Mouse (Mus musculus) intestine, embryonic 16.5 days (tissue): ENCODE results near the gene Ptprh. TPM values are rescaled to one million over a fixed set of nuclear protein-coding genes. Genes with fewer than 3 reads are reported as not detected.

Source experiments
- ATAC-seq: fragments of 200-750 bp; cut with Nextera tagmentation; 2 replicates; pipeline ENCODE4 v1.8.0; 2017; ENCODE audit warnings: moderate TSS enrichment, moderate library complexity
- H3K27ac ChIP-seq: fragments of 300-500 bp; sonication (generic); 2 replicates; pipeline ENCODE4 v1.5.1; 2014; ENCODE audit warnings: mild to moderate bottlenecking, low read length
- H3K27me3 ChIP-seq: fragments of 300-500 bp; sonication (generic); replicated peaks from 2 replicates; pipeline ENCODE4 v1.6.1; 2014; ENCODE audit warnings: low read length, control low read depth, mixed read lengths; ENCODE audit not compliant: control insufficient read depth, insufficient read depth
- H3K36me3 ChIP-seq: fragments of 300-500 bp; sonication (generic); 2 replicates; pipeline ENCODE4 v1.6.1; 2014; ENCODE audit warnings: low read length, control low read depth; ENCODE audit not compliant: control insufficient read depth, insufficient read depth
- H3K4me1 ChIP-seq: fragments of 300-500 bp; sonication (generic); 2 replicates; pipeline ENCODE4 v1.6.1; 2014; ENCODE audit warnings: low read length, control low read depth, mixed read lengths; ENCODE audit not compliant: control insufficient read depth, insufficient read depth
- H3K4me2 ChIP-seq: fragments of 300-500 bp; sonication (generic); 2 replicates; pipeline ENCODE4 v1.6.1; 2014; ENCODE audit warnings: low read depth, low read length, control low read depth
- H3K4me3 ChIP-seq: fragments of 300-500 bp; sonication (generic); 2 replicates; pipeline ENCODE4 v1.5.1; 2014; ENCODE audit warnings: mild to moderate bottlenecking, low read length
- H3K9ac ChIP-seq: fragments of 300-500 bp; sonication (generic); 2 replicates; pipeline ENCODE4 v1.6.1; 2014; ENCODE audit warnings: low read depth, low read length
- H3K9me3 ChIP-seq: fragments of 300-500 bp; sonication (generic); 2 replicates; pipeline ENCODE4 v1.6.1; 2016; ENCODE audit warnings: low read length, control low read depth; ENCODE audit not compliant: control insufficient read depth
- WGBS: fragments of 180-500 bp; shearing (Covaris S2); extraction: QIAGEN DNeasy Blood & Tissue Kit; methylation state at CpG from one replicate; pipeline ENCODE4 v1.1.7; 2014; 5-methylcytosine and 5-hydroxymethylcytosine counted together
- polyA plus RNA-seq: library from polyadenylated mRNA; unstranded; fragments of >200 nt; fragmentation: Nextera tagmentation; extraction: Ambion mirVana; gene quantifications from 2 replicates; pipeline ENCODE4 v1.2.1, GENCODE M21; 2015

Ptprh gene
- polyA plus RNA-seq, 1 experiment from 2014 or later, result 3.0 TPM

GRCm38 (mm10) chr7:4521231-4522003, 82.4 kb downstream of the Ptprh start:
- Histone ChIP-seq H3K27me3 (peaks cover 3% of the 10 kb centered on the region; the same call in 1 of the 2 replicates), H3K4me2 (peak overlapping the region; percentile 50), H3K4me3 (peak overlapping the region; percentile 34), H3K9ac (peak overlapping the region; percentile 17; the same call in 1 of the 2 replicates), H3K4me1 (peaks cover 6% of the 10 kb centered on the region; the same call in 1 of the 2 replicates), H3K27ac (no peak overlapping the region), H3K36me3 (no peaks in the 10 kb centered on the region), H3K9me3 (no peaks in the 10 kb centered on the region)
- no peak for ATAC-seq
- 32% methylated on average over 31 of the region's 32 CpGs for WGBS

- ATAC-seq, result no peak
- no peak overlapping the region for H3K9ac ChIP-seq
- no peaks in the 10 kb centered on the region for H3K36me3 ChIP-seq
- H3K4me3 ChIP-seq, result no peak overlapping the region
- 64% methylated on average over 1 of the region's 1 CpGs for WGBS
- no peaks in the 10 kb centered on the region for H3K9me3 ChIP-seq
- H3K27ac ChIP-seq, result no peak overlapping the region
- H3K4me1 ChIP-seq, result peaks cover 9% of the 10 kb centered on the region
- H3K4me2 ChIP-seq, result no peak overlapping the region
- H3K27me3 ChIP-seq, result peaks cover 3% of the 10 kb centered on the region; the same call in 1 of the 2 replicates
Measured at GRCm38 (mm10) chr7:4518487-4518886, 85.4 kb downstream of the Ptprh start.

- no peak for ATAC-seq
- Histone ChIP-seq H3K27me3 (peaks cover 3% of the 10 kb centered on the region; the same call in 1 of the 2 replicates), H3K27ac (no peak within 1 kb of the TSS), H3K4me3 (no peak within 1 kb of the TSS), H3K9ac (no peak within 1 kb of the TSS), H3K36me3 (no peaks in the 10 kb centered on the region), H3K4me2 (no peak within 1 kb of the TSS), H3K9me3 (no peaks in the 10 kb centered on the region), H3K4me1 (peaks cover 9% of the 10 kb centered on the region)
- WGBS, result 23% methylated on average over 4 of the region's 4 CpGs
Measured at GRCm38 (mm10) chr7:4516332-4517050, 87.3 kb downstream of the Ptprh start, which contains the start of gene Tnnt1. TSS of gene Tnnt1 (minus strand) at chr7:4516382.

- Histone ChIP-seq H3K27me3 (peaks cover 3% of the 10 kb centered on the region; the same call in 1 of the 2 replicates), H3K9ac (no peak overlapping the region), H3K4me3 (no peak overlapping the region), H3K9me3 (no peaks in the 10 kb centered on the region), H3K4me2 (no peak overlapping the region), H3K4me1 (peaks cover 4% of the 10 kb centered on the region; the same call in 1 of the 2 replicates), H3K36me3 (no peaks in the 10 kb centered on the region), H3K27ac (no peak overlapping the region)
- WGBS, result 55% methylated on average over 6 of the region's 6 CpGs
- no peak for ATAC-seq
Measured at GRCm38 (mm10) chr7:4515853-4516252, 88.0 kb downstream of the Ptprh start.

- H3K27ac ChIP-seq, result peak overlapping the region; percentile 61; the same call in 1 of the 2 replicates
- no peaks in the 10 kb centered on the region for H3K9me3 ChIP-seq
- peak; percentile 4; the same call in 1 of the 2 replicates for ATAC-seq
- H3K4me2 ChIP-seq, result no peak overlapping the region
- H3K27me3 ChIP-seq, result no peaks in the 10 kb centered on the region
- no peaks in the 10 kb centered on the region for H3K36me3 ChIP-seq
- H3K9ac ChIP-seq, result 0 out of 2 replicates have a peak overlapping the region, but pooled peaks have one; percentile 2
- H3K4me1 ChIP-seq, result peaks cover 7% of the 10 kb centered on the region; the same call in 1 of the 2 replicates
- no peak overlapping the region for H3K4me3 ChIP-seq
- WGBS, result 45% methylated on average over 6 of the region's 6 CpGs
Measured at GRCm38 (mm10) chr7:4513829-4514712, 89.8 kb downstream of the Ptprh start.

GRCm38 (mm10) chr7:4513236-4513635, 90.6 kb downstream of the Ptprh start:
- no peak for ATAC-seq
- no peak overlapping the region for H3K27ac ChIP-seq

GRCm38 (mm10) chr7:4511489-4512224, 92.2 kb downstream of the Ptprh start:
- Histone ChIP-seq H3K4me1 (peaks cover 7% of the 10 kb centered on the region; the same call in 1 of the 2 replicates), H3K4me3 (no peak overlapping the region), H3K27ac (no peak overlapping the region), H3K36me3 (no peaks in the 10 kb centered on the region), H3K9me3 (no peaks in the 10 kb centered on the region), H3K4me2 (no peak overlapping the region), H3K27me3 (no peaks in the 10 kb centered on the region), H3K9ac (peak overlapping the region; percentile 19; the same call in 1 of the 2 replicates)
- ATAC-seq, result no peak
- 72% methylated on average over 8 of the region's 8 CpGs for WGBS

More at GRCm38 (mm10) chr7:4513236-4513635, 90.6 kb downstream of the Ptprh start:
- H3K36me3 ChIP-seq, result no peaks in the 10 kb centered on the region
- no peaks in the 10 kb centered on the region for H3K9me3 ChIP-seq
- 27% methylated on average over 13 of the region's 13 CpGs for WGBS
- H3K4me3 ChIP-seq, result no peak overlapping the region
- no peaks in the 10 kb centered on the region for H3K27me3 ChIP-seq
- H3K4me2 ChIP-seq, result no peak overlapping the region
- H3K4me1 ChIP-seq, result peaks cover 7% of the 10 kb centered on the region; the same call in 1 of the 2 replicates
- H3K9ac ChIP-seq, result 0 out of 2 replicates have a peak overlapping the region, but pooled peaks have one; percentile 2

GRCm38 (mm10) chr7:4509863-4510608, 93.8 kb downstream of the Ptprh start:
- no peaks in the 10 kb centered on the region for H3K27me3 ChIP-seq
- H3K4me1 ChIP-seq, result peaks cover 7% of the 10 kb centered on the region; the same call in 1 of the 2 replicates
- 0 out of 2 replicates have a peak overlapping the region, but pooled peaks have one; percentile 30 for H3K9ac ChIP-seq
- ATAC-seq, result peak; percentile 86
- peak overlapping the region; percentile 15; the same call in 1 of the 2 replicates for H3K4me3 ChIP-seq
- no peaks in the 10 kb centered on the region for H3K36me3 ChIP-seq
- no peak overlapping the region for H3K27ac ChIP-seq
- WGBS, result 17% methylated on average over 24 of the region's 24 CpGs
- H3K4me2 ChIP-seq, result peak overlapping the region; percentile 39
- H3K9me3 ChIP-seq, result no peaks in the 10 kb centered on the region
